Mouse (Mus musculus): ENCODE data around the gene Zbtb16.

Zbtb16 gene

DNA sequence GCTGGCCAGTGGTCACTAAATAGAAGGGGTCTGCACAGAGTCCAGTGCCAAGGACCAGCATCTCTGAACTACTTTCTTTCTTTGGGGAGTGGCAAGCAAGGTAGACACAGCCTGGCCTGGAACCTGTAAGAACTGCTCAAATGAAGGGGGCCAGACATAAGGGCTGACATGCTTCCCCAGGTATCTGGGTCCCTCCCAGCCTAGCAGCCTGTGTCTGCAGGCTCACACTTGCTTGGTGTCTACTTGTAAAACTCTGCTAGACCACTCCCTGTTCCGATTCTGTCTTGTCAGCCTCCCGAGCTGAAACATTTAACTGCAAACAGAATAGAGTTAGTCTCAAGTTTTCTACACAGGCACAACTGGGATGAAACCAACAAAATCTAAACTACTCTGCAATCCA, 41.6 kb downstream of the Zbtb16 start:
- Histone ChIP-seq H3K4me3 (replicated peaks; ENCODE audit: low read length) (no peak overlapping the region), H3K36me3 (ENCODE audit: insufficient read depth, low read length) (no peaks in the 10 kb centered on the region), H3K9me3 (ENCODE audit: low read length) (no peaks in the 10 kb centered on the region), H3K4me1 (replicated peaks; ENCODE audit: low read depth, low read length) (peaks cover 7% of the 10 kb centered on the region; the same call in 1 of the 2 replicates), H3K27me3 (ENCODE audit: insufficient read depth, low read length) (peaks cover 13% of the 10 kb centered on the region; the same call in 1 of the 2 replicates)
- TF ChIP-seq NANOG (IDR thresholded peaks at IDR 0.05; ENCODE audit: borderline replicate concordance, low read length) (no peak), POU5F1 (IDR thresholded peaks at IDR 0.05; ENCODE audit: borderline replicate concordance, low read length) (no peak), CTCF (conservative IDR thresholded peaks at IDR 0.05; ENCODE audit: low read length) (no peak)

DNA sequence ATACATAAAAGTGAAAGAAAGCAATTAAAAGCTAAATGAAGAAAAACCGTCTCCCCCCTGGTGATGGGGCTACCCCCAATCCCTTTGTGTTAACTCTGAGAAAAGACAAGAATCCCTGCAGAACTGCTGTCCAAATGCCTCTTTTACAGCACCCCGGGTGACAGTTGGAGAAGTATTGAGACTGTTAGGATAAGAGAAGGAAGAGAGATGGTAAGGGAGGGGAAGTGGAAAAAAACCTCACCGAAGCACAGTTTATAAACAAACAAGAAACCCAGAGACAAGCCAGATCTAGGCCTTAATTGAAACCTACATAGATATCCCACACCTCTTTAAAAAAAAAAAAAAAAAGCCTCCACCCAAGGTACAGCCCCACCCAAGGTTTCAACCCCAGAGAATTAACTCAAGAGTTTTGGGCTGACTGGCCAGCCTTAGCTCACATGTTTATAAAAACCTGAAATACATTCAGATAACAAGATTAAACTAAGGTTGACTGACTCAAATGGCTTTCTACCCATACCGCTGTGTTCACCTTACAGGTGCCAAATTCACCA, 42.3 kb downstream of the Zbtb16 start:
- no peak overlapping the region for H3K4me3 ChIP-seq (replicated peaks; ENCODE audit: low read length)
- no peaks in the 10 kb centered on the region for H3K9me3 ChIP-seq (ENCODE audit: low read length)
- TF ChIP-seq NANOG (IDR thresholded peaks at IDR 0.05; ENCODE audit: borderline replicate concordance, low read length) = no peak
- no peak for TF ChIP-seq POU5F1 (IDR thresholded peaks at IDR 0.05; ENCODE audit: borderline replicate concordance, low read length)
- no peak for TF ChIP-seq CTCF (conservative IDR thresholded peaks at IDR 0.05; ENCODE audit: low read length)
- H3K4me1 ChIP-seq (replicated peaks; ENCODE audit: low read depth, low read length) = peaks cover 7% of the 10 kb centered on the region; the same call in 1 of the 2 replicates
- no peaks in the 10 kb centered on the region for H3K36me3 ChIP-seq (ENCODE audit: insufficient read depth, low read length)
- peaks cover 13% of the 10 kb centered on the region; the same call in 1 of the 2 replicates for H3K27me3 ChIP-seq (ENCODE audit: insufficient read depth, low read length)

DNA sequence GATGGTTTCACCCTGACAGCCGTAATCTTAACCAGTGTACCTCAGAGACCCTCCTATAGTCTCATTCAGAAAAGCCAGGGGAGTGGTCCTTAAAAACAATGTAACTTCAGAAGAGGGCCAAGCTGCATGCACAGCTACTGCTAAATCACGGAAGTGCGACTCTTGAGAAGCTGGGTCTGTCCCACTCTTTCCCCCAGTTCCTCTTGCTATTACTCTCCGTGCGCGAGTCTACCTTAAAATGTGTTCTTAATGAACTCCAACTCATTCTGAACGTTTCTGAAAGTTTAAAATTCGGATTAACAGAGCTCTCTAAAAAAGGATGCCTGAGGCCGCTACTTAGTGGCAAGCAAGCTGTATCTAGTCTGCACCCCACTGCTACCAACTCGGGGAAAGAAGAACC, 45.4 kb downstream of the Zbtb16 start:
- no peak overlapping the region for H3K4me3 ChIP-seq (replicated peaks; ENCODE audit: low read length)
- TF ChIP-seq NANOG (IDR thresholded peaks at IDR 0.05; ENCODE audit: borderline replicate concordance, low read length) = no peak
- TF ChIP-seq POU5F1 (IDR thresholded peaks at IDR 0.05; ENCODE audit: borderline replicate concordance, low read length) = no peak
- no peak for TF ChIP-seq CTCF (conservative IDR thresholded peaks at IDR 0.05; ENCODE audit: low read length)
- no peaks in the 10 kb centered on the region for H3K36me3 ChIP-seq (ENCODE audit: insufficient read depth, low read length)
- peaks cover 19% of the 10 kb centered on the region; the same call in 1 of the 2 replicates for H3K27me3 ChIP-seq (ENCODE audit: insufficient read depth, low read length)
- no peaks in the 10 kb centered on the region for H3K9me3 ChIP-seq (ENCODE audit: low read length)
- H3K4me1 ChIP-seq (replicated peaks; ENCODE audit: low read depth, low read length) = peaks cover 7% of the 10 kb centered on the region; the same call in 1 of the 2 replicates

DNA sequence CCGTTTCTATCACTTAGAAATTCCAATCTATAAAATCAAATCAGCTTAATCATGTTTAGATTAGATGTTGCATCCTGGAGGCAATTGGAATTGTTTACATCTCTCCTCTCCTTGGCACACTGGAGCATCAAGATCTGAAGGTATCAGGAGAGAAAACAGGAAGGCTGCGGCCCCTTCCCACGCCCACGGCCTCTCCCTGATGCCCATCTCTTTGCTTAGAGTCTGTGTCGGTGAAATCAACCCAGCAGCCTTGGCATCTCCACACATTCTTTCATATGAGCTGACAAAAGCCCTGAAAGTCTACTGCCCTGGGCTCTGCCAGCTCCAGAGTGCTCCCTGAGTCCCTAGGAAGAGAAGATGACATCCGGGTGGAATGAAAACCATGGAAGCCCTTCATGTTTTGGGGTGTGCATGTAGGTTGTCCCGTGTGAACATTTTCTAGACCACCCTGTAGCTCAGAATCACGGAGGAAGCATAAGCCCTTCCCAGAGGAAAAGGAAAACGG, 48.1 kb downstream of the Zbtb16 start:
- H3K4me1 ChIP-seq (replicated peaks; ENCODE audit: low read depth, low read length) = no peaks in the 10 kb centered on the region
- H3K4me3 ChIP-seq (replicated peaks; ENCODE audit: low read length) = no peak overlapping the region
- no peaks in the 10 kb centered on the region for H3K9me3 ChIP-seq (ENCODE audit: low read length)
- TF ChIP-seq POU5F1 (IDR thresholded peaks at IDR 0.05; ENCODE audit: borderline replicate concordance, low read length) (no peak), CTCF (conservative IDR thresholded peaks at IDR 0.05; ENCODE audit: low read length) (no peak), NANOG (IDR thresholded peaks at IDR 0.05; ENCODE audit: borderline replicate concordance, low read length) (no peak)
- no peaks in the 10 kb centered on the region for H3K36me3 ChIP-seq (ENCODE audit: insufficient read depth, low read length)
- peaks cover 25% of the 10 kb centered on the region for H3K27me3 ChIP-seq (ENCODE audit: insufficient read depth, low read length)

- TF ChIP-seq POU5F1 (IDR thresholded peaks at IDR 0.05; ENCODE audit: borderline replicate concordance, low read length) = no peak
- no peak for TF ChIP-seq NANOG (IDR thresholded peaks at IDR 0.05; ENCODE audit: borderline replicate concordance, low read length)
- TF ChIP-seq CTCF (conservative IDR thresholded peaks at IDR 0.05; ENCODE audit: low read length) = no peak
- Histone ChIP-seq H3K4me3 (replicated peaks; ENCODE audit: low read length) (no peak overlapping the region), H3K9me3 (ENCODE audit: low read length) (no peaks in the 10 kb centered on the region), H3K36me3 (ENCODE audit: insufficient read depth, low read length) (no peaks in the 10 kb centered on the region), H3K4me1 (replicated peaks; ENCODE audit: low read depth, low read length) (no peaks in the 10 kb centered on the region), H3K27me3 (ENCODE audit: insufficient read depth, low read length) (peaks cover 23% of the 10 kb centered on the region)
Observed at GRCm38 (mm10) chr9:48787321-48787720, 48.7 kb downstream of the Zbtb16 start.

DNA sequence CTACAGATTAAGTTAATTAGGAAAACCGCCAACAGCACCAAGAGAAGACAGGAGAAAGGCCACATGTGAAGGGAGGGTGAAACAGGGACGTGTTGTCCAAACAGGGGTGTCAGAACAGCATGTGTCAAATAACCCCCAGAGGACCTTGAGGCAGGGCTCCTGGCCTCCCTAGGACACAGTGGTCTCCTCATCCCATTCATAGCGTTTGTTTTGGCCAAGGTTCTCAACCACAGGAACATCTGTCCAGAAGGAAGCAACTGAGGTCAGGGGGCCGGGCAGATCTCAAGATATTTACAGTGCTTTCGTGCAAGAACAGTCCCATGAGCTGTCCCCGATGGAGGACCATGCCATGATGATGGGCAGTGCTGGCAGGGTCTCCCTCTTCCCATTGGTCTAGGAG, 49.2 kb downstream of the Zbtb16 start:
- TF ChIP-seq NANOG (IDR thresholded peaks at IDR 0.05; ENCODE audit: borderline replicate concordance, low read length) (no peak), CTCF (conservative IDR thresholded peaks at IDR 0.05; ENCODE audit: low read length) (no peak), POU5F1 (IDR thresholded peaks at IDR 0.05; ENCODE audit: borderline replicate concordance, low read length) (no peak)
- no peak overlapping the region for H3K4me3 ChIP-seq (replicated peaks; ENCODE audit: low read length)
- peaks cover 19% of the 10 kb centered on the region for H3K27me3 ChIP-seq (ENCODE audit: insufficient read depth, low read length)
- no peaks in the 10 kb centered on the region for H3K36me3 ChIP-seq (ENCODE audit: insufficient read depth, low read length)
- H3K9me3 ChIP-seq (ENCODE audit: low read length) = no peaks in the 10 kb centered on the region
- H3K4me1 ChIP-seq (replicated peaks; ENCODE audit: low read depth, low read length) = no peaks in the 10 kb centered on the region

DNA sequence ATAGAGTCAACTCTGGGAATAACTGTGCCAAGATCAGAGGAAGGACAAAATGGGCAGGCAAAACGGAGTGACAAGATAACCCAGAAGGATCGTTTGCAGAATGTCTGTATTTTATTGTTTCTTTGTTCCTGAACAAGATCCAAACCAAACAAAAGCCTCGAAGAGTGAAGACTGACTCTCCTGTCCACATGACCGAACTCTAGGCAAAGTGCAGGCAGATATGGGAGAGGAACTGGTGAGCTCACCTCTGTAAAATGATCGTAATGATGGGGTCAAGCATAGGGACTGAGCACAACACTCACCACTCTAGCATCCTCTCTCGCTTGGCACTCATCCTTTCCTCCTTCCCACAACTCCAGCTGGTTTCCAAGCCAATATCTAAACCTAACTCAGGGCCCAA, 51.1 kb downstream of the Zbtb16 start:
- H3K9me3 ChIP-seq (ENCODE audit: low read length) = no peaks in the 10 kb centered on the region
- H3K27me3 ChIP-seq (ENCODE audit: insufficient read depth, low read length) = peaks cover 22% of the 10 kb centered on the region
- TF ChIP-seq POU5F1 (IDR thresholded peaks at IDR 0.05; ENCODE audit: borderline replicate concordance, low read length) (no peak), CTCF (conservative IDR thresholded peaks at IDR 0.05; ENCODE audit: low read length) (no peak), NANOG (IDR thresholded peaks at IDR 0.05; ENCODE audit: borderline replicate concordance, low read length) (no peak)
- H3K36me3 ChIP-seq (ENCODE audit: insufficient read depth, low read length) = no peaks in the 10 kb centered on the region
- H3K4me3 ChIP-seq (replicated peaks; ENCODE audit: low read length) = no peak overlapping the region
- H3K4me1 ChIP-seq (replicated peaks; ENCODE audit: low read depth, low read length) = no peaks in the 10 kb centered on the region

GRCm38 (mm10) chr9:48783292-48783691, 52.7 kb downstream of the Zbtb16 start:
- TF ChIP-seq NANOG (IDR thresholded peaks at IDR 0.05; ENCODE audit: borderline replicate concordance, low read length) (no peak), CTCF (conservative IDR thresholded peaks at IDR 0.05; ENCODE audit: low read length) (no peak), POU5F1 (IDR thresholded peaks at IDR 0.05; ENCODE audit: borderline replicate concordance, low read length) (no peak)
- no peak overlapping the region for H3K4me3 ChIP-seq (replicated peaks; ENCODE audit: low read length)
- no peaks in the 10 kb centered on the region; the same call in 1 of the 2 replicates for H3K9me3 ChIP-seq (ENCODE audit: low read length)
- H3K36me3 ChIP-seq (ENCODE audit: insufficient read depth, low read length) = no peaks in the 10 kb centered on the region
- H3K4me1 ChIP-seq (replicated peaks; ENCODE audit: low read depth, low read length) = no peaks in the 10 kb centered on the region
- H3K27me3 ChIP-seq (ENCODE audit: insufficient read depth, low read length) = peaks cover 35% of the 10 kb centered on the region
